Mouse (Mus musculus) neural tube, embryonic 11.5 days (tissue): ENCODE measurements around the gene Bglap3. TPM values are rescaled to one million over a fixed set of nuclear protein-coding genes. Genes with fewer than 3 reads are reported as not detected.

Experiments used
- ATAC-seq: fragments of 200-750 bp; cut with Nextera tagmentation; 2 replicates; pipeline ENCODE4 v1.8.0; 2017; ENCODE audit warnings: moderate number of reproducible peaks, mild to moderate bottlenecking, moderate TSS enrichment, moderate library complexity; ENCODE audit not compliant: insufficient read depth, low FRiP score, low TSS enrichment
- DNase-seq: peaks from one replicate; pipeline ENCODE4 v3.0.0-alpha.2; 2015; ENCODE audit warnings: low spot score
- H3K27ac ChIP-seq: fragments of 300-500 bp; sonication (generic); 2 replicates; pipeline ENCODE4 v1.5.1; 2014; ENCODE audit warnings: low read depth, mild to moderate bottlenecking, low read length
- H3K27me3 ChIP-seq: fragments of 300-500 bp; sonication (generic); 2 replicates; pipeline ENCODE4 v1.6.1; 2014; ENCODE audit warnings: mild to moderate bottlenecking, low read length, mixed read lengths; ENCODE audit not compliant: control insufficient read depth, insufficient read depth
- H3K36me3 ChIP-seq: fragments of 300-500 bp; sonication (generic); 2 replicates; pipeline ENCODE4 v1.6.1; 2014; ENCODE audit warnings: mild to moderate bottlenecking, low read length, moderate library complexity, mixed read lengths; ENCODE audit not compliant: control insufficient read depth, insufficient read depth
- H3K4me1 ChIP-seq: fragments of 300-500 bp; sonication (generic); 2 replicates; pipeline ENCODE4 v1.6.1; 2014; ENCODE audit warnings: low read length, mixed read lengths; ENCODE audit not compliant: control insufficient read depth, insufficient read depth
- H3K4me2 ChIP-seq: fragments of 300-500 bp; sonication (generic); 2 replicates; pipeline ENCODE4 v1.6.1; 2014; ENCODE audit warnings: low read depth, mild to moderate bottlenecking, moderate library complexity
- H3K4me3 ChIP-seq: fragments of 300-500 bp; sonication (generic); 2 replicates; pipeline ENCODE4 v1.5.1; 2014; ENCODE audit warnings: low read depth, low read length
- H3K9ac ChIP-seq: fragments of 300-500 bp; sonication (generic); 2 replicates; pipeline ENCODE4 v1.6.1; 2014; ENCODE audit warnings: mild to moderate bottlenecking, low read length
- H3K9me3 ChIP-seq: fragments of 300-500 bp; sonication (generic); 2 replicates; pipeline ENCODE4 v1.6.1; 2016; ENCODE audit warnings: low read length; ENCODE audit not compliant: control insufficient read depth
- WGBS: fragments of 180-500 bp; shearing (Covaris S2); extraction: QIAGEN DNeasy Blood & Tissue Kit; methylation state at CpG from one replicate; pipeline ENCODE4 v1.1.7; 2014; 5-methylcytosine and 5-hydroxymethylcytosine counted together
- polyA plus RNA-seq: library from polyadenylated mRNA; unstranded; fragments of >200 nt; fragmentation: Nextera tagmentation; extraction: Ambion mirVana; gene quantifications from 2 replicates; pipeline ENCODE4 v1.2.1, GENCODE M21; 2014

Bglap3 gene
- polyA plus RNA-seq, 1 experiment from 2014 or later, result 0.31 TPM

- Histone ChIP-seq H3K9ac (peak within 1 kb of the TSS; percentile 84), H3K4me3 (peak within 1 kb of the TSS; percentile 60), H3K4me1 (peaks cover 3% of the 10 kb centered on the region; the same call in 1 of the 2 replicates), H3K27me3 (no peaks in the 10 kb centered on the region), H3K4me2 (peak within 1 kb of the TSS; percentile 70), H3K27ac (peak within 1 kb of the TSS; percentile 81), H3K36me3 (peaks cover 2% of the 10 kb centered on the region; the same call in 1 of the 2 replicates), H3K9me3 (no peaks in the 10 kb centered on the region)
- peak; percentile 90 for ATAC-seq
- peak; percentile 92 for DNase-seq
- under 1% methylated on average over 53 of the region's 54 CpGs for WGBS
Observed at GRCm38 (mm10) chr3:88409741-88410644, 37.5 kb upstream of the Bglap3 start, which contains the start of gene Pmf1. Pmf1 (minus strand) TSS chr3:88410331.

GRCm38 (mm10) chr3:88408953-88409352 is 36.4 kb upstream of the Bglap3 start:
- peak overlapping the region; percentile 60 for H3K4me3 ChIP-seq
- H3K4me2 ChIP-seq, result peak overlapping the region; percentile 70
- peaks cover 3% of the 10 kb centered on the region; the same call in 1 of the 2 replicates for H3K4me1 ChIP-seq
- DNase-seq, result no peak
- no peak overlapping the region for H3K27ac ChIP-seq
- no peaks in the 10 kb centered on the region; the same call in 1 of the 2 replicates for H3K36me3 ChIP-seq
- no peaks in the 10 kb centered on the region for H3K9me3 ChIP-seq
- peak overlapping the region; percentile 84; the same call in 1 of the 2 replicates for H3K9ac ChIP-seq
- WGBS, result 73% methylated on average over 5 of the region's 5 CpGs
- H3K27me3 ChIP-seq, result no peaks in the 10 kb centered on the region
- ATAC-seq, result no peak

- H3K4me1 ChIP-seq, result peaks cover 3% of the 10 kb centered on the region; the same call in 1 of the 2 replicates
- 54% methylated on average over 7 of the region's 7 CpGs for WGBS
- H3K27ac ChIP-seq, result no peak overlapping the region
- H3K36me3 ChIP-seq, result no peaks in the 10 kb centered on the region; the same call in 1 of the 2 replicates
- no peak overlapping the region for H3K4me3 ChIP-seq
- no peak for ATAC-seq
- no peak for DNase-seq
- H3K27me3 ChIP-seq, result no peaks in the 10 kb centered on the region
- H3K9me3 ChIP-seq, result no peaks in the 10 kb centered on the region
- no peak overlapping the region for H3K9ac ChIP-seq
- H3K4me2 ChIP-seq, result no peak overlapping the region
Observed at GRCm38 (mm10) chr3:88407529-88407928, 35.0 kb upstream of the Bglap3 start.

- ATAC-seq (no peak), DNase-seq (peak; percentile 78)
- Histone ChIP-seq H3K9me3 (no peaks in the 10 kb centered on the region), H3K4me1 (peaks cover 3% of the 10 kb centered on the region; the same call in 1 of the 2 replicates), H3K36me3 (peaks cover 2% of the 10 kb centered on the region; the same call in 1 of the 2 replicates), H3K9ac (no peak overlapping the region), H3K4me2 (no peak overlapping the region), H3K4me3 (no peak overlapping the region), H3K27ac (no peak overlapping the region), H3K27me3 (no peaks in the 10 kb centered on the region)
- 4% methylated on average over 2 of the region's 2 CpGs for WGBS
Observed at GRCm38 (mm10) chr3:88407090-88407489, 34.5 kb upstream of the Bglap3 start.

GRCm38 (mm10) chr3:88403522-88404230 is 31.1 kb upstream of the Bglap3 start:
- Histone ChIP-seq H3K27ac (no peak overlapping the region), H3K36me3 (peaks cover 2% of the 10 kb centered on the region; the same call in 1 of the 2 replicates), H3K9ac (no peak overlapping the region), H3K4me2 (no peak overlapping the region), H3K4me3 (no peak overlapping the region), H3K4me1 (0 out of 2 replicates have a peak, but pooled peaks cover 2% of the 10 kb centered on the region), H3K9me3 (no peaks in the 10 kb centered on the region), H3K27me3 (no peaks in the 10 kb centered on the region)
- DNase-seq (no peak), ATAC-seq (no peak)
- WGBS, result 92% methylated on average over 10 of the region's 10 CpGs

DNA sequence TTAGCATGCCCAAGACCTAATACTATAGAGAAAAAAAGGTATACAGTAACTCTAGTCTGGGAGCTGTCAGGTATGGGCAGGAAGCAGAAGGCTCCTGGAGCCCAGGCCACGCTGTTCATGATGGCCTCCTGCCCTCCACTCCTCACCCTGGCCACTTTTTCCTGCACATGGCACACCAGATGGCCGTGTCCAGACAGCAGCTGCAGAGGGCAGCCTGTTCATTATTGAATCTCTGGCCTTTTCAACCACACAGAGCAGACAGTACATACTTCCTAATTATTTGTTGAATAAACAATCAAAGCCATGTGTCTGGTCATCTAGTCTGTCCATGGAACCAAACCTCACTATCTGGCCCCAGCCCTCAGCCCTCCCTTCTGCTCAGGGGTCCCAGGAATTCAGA is 26.1 kb upstream of the Bglap3 start:
- no peak for DNase-seq
- no peak overlapping the region for H3K4me3 ChIP-seq
- no peak overlapping the region for H3K9ac ChIP-seq
- 88% methylated on average over 2 of the region's 2 CpGs for WGBS
- no peak overlapping the region for H3K4me2 ChIP-seq
- H3K36me3 ChIP-seq, result peaks cover 2% of the 10 kb centered on the region; the same call in 1 of the 2 replicates
- H3K4me1 ChIP-seq, result no peaks in the 10 kb centered on the region
- no peak overlapping the region for H3K27ac ChIP-seq
- ATAC-seq, result no peak
- no peaks in the 10 kb centered on the region for H3K9me3 ChIP-seq
- H3K27me3 ChIP-seq, result no peaks in the 10 kb centered on the region

GRCm38 (mm10) chr3:88395742-88396141 is 23.2 kb upstream of the Bglap3 start:
- no peaks in the 10 kb centered on the region for H3K27me3 ChIP-seq
- H3K9me3 ChIP-seq, result no peaks in the 10 kb centered on the region
- H3K27ac ChIP-seq, result no peak overlapping the region
- no peak overlapping the region for H3K9ac ChIP-seq
- H3K4me3 ChIP-seq, result no peak overlapping the region
- 93% methylated on average over 8 of the region's 8 CpGs for WGBS
- no peak for ATAC-seq
- no peaks in the 10 kb centered on the region for H3K4me1 ChIP-seq
- no peak overlapping the region for H3K4me2 ChIP-seq
- no peaks in the 10 kb centered on the region; the same call in 1 of the 2 replicates for H3K36me3 ChIP-seq
- no peak for DNase-seq

DNA sequence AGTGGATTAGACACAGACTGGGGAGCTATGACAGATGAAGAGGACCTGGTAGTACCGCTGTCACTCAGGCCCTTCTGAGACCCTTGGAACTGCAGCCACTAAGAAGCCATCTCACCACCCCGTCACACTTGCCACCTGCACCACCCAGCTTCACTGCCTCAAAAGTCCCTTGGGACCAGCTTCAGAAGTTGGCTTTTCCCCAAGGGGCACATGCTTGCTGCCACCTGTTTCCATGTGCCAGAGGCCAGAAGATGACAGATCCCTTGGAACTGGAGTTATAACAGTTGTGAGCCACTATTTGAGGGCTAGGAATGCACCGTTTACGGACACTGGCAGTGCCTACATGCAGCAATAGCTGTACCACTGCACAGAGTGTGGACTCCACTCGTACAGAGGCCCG is 22.7 kb upstream of the Bglap3 start:
- no peaks in the 10 kb centered on the region for H3K27me3 ChIP-seq
- H3K27ac ChIP-seq, result no peak overlapping the region
- H3K36me3 ChIP-seq, result no peaks in the 10 kb centered on the region; the same call in 1 of the 2 replicates
- WGBS, result 89% methylated on average over 6 of the region's 6 CpGs
- ATAC-seq, result no peak
- H3K9me3 ChIP-seq, result no peaks in the 10 kb centered on the region
- H3K4me3 ChIP-seq, result no peak overlapping the region
- no peak for DNase-seq
- H3K4me1 ChIP-seq, result no peaks in the 10 kb centered on the region
- H3K4me2 ChIP-seq, result no peak overlapping the region
- no peak overlapping the region for H3K9ac ChIP-seq
